Mouse (Mus musculus) liver, embryonic 14.5 days (tissue): ENCODE data around the gene Pnkd.

Experiments used
- CTCF ChIP-seq: IDR thresholded peaks from 2 replicates; pipeline ENCODE4 v1.5.1; 2016; ENCODE audit warnings: antibody characterized with exemption, low read depth, control low read depth
- EP300 ChIP-seq: IDR thresholded peaks from 2 replicates; pipeline ENCODE4 v1.6.1; 2016; ENCODE audit warnings: antibody characterized with exemption, low read depth

DNA sequence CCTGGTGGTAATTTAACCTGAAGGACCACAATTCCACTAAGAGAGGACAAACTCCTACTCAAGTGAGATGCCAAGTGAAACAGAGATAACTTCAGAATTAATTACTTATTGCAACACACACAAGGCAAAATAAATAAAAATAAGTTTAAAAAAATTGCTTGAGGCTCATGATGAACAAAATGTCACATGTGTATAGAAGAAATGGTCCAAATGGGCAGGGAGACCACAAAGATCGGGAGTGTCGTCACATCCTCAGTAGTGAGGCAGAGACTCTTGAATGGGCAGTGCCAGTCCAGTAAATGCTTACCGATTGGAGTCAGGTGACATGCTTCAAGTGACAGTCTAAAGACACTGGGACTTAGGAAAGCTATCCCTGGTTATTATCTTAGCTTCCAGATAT lies 115.8 kb downstream of the Pnkd start:
- TF ChIP-seq CTCF (no peak), EP300 (no peak)
